Mouse (Mus musculus) bone marrow macrophage, adult 2 months (primary cell): ENCODE measurements around the gene Castor2.

ENCODE experiments used
- CTCF ChIP-seq: IDR thresholded peaks from 2 replicates; pipeline ENCODE4 v1.5.1; 2012; ENCODE audit warnings: low read depth, mild to moderate bottlenecking, low read length, moderate library complexity
- POLR2A ChIP-seq: IDR thresholded peaks from 2 replicates; pipeline ENCODE4 v1.6.1; 2012; ENCODE audit warnings: mild to moderate bottlenecking, low read depth, low read length, borderline replicate concordance

DNA sequence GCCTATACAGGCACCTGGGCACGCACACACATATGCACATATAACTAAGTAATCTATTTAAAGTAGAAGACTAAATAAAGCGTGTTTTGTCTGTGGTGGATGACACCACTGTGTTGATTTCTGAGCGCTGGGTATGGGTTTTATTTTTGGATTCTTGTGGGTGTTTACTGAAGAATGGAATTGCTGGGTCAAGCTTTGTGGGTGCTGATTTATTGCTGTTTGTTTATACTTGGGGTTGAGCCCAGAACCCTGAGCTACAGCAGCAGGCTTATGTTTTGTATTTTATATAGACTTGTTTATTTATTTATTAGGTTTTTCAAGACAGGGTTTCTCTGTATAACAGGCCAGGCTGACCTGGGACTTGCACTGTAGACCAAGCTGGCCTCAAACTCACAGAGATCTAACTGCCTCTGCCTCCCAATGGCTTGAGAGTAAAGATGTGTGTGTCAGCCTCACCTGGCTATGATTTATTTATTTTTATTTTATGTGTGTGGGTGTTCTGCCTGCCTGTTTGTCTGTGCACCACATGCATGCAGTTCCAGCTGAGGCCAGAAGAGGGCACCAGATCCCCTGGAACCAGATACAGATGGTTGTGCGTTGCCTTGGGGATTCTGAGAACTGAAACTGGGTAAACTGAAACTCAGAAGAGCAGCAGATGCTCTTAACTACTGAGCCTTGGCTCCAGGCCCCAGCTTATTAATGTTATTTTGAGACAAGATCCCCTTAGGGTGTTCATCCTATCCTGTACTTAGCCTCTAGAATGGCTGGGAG, 87.6 kb downstream of the Castor2 start:
- TF ChIP-seq CTCF (peak; percentile 98), POLR2A (no peak)
